Mouse (Mus musculus): ENCODE measurements around the gene Auts2. TPM values are rescaled to one million over a fixed set of nuclear protein-coding genes. Genes with fewer than 3 reads are reported as not detected.

The Auts2 gene
- polyA plus RNA-seq, 1 experiment, result 9.2 TPM

GRCm38 (mm10) chr5:131662657-131663056 is 880.5 kb downstream of the Auts2 start:
- no peaks in the 10 kb centered on the region for H3K36me3 ChIP-seq (ENCODE audit: control insufficient read depth, insufficient read depth, low read length)
- no peak for DNase-seq
- no peak overlapping the region for H3K4me3 ChIP-seq (ENCODE audit: insufficient read depth, low read depth, low read length)
- no peaks in the 10 kb centered on the region for H3K4me1 ChIP-seq (ENCODE audit: control insufficient read depth, insufficient read depth, low read length)
- WGBS, result 83% methylated on average over 2 of the region's 2 CpGs
- TF ChIP-seq CTCF (conservative IDR thresholded peaks at IDR 0.05; ENCODE audit: insufficient read depth, insufficient read length, low read depth, low read length) (no peak), POLR2A (IDR thresholded peaks at IDR 0.05; ENCODE audit: low read depth, low read length) (no peak)
- H3K27me3 ChIP-seq (replicated peaks; ENCODE audit: control insufficient read depth, insufficient read depth, low read length), result no peaks in the 10 kb centered on the region
- H3K27ac ChIP-seq (ENCODE audit: insufficient read depth, low read depth, low read length), result no peak overlapping the region

DNA sequence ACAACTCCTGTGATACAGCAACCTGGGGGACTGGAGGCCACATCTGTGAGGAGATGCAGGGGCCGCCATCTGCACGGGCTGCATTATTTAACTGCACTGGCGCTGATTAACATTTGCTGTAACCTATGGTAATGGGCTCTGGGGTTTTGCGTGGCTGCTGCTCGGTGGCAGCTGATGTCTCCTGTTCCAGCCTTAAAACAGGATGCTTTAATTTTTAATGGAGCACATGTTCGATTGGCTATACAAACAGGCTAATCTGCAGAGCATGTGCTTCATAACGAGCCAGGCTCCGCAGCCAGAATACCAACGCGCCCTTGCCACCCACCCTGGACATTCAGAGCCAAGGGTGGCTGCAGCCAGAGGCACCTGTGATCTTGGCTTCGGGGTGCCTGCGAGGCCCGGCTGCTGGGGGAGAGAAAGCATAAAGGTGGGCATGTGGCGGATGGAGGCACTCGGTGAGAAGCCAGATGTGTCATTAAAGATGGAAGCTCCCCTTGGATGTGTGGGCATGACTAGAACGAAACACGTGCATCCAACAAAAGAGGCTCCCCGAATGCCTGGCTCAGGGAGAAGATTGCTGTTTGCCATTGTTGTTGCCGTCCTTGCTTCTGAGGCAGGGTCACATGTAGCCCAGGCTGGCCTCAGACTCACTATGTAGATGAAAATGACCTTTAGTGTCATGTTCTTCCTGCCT is 884.2 kb downstream of the Auts2 start:
- WGBS, result 93% methylated on average over 19 of the region's 19 CpGs
- TF ChIP-seq CTCF (conservative IDR thresholded peaks at IDR 0.05; ENCODE audit: insufficient read depth, insufficient read length, low read depth, low read length) (no peak), POLR2A (IDR thresholded peaks at IDR 0.05; ENCODE audit: low read depth, low read length) (no peak)
- no peaks in the 10 kb centered on the region for H3K36me3 ChIP-seq (ENCODE audit: control insufficient read depth, insufficient read depth, low read length)
- no peak overlapping the region for H3K27ac ChIP-seq (ENCODE audit: insufficient read depth, low read depth, low read length)
- H3K27me3 ChIP-seq (replicated peaks; ENCODE audit: control insufficient read depth, insufficient read depth, low read length), result no peaks in the 10 kb centered on the region
- H3K4me1 ChIP-seq (ENCODE audit: control insufficient read depth, insufficient read depth, low read length), result no peaks in the 10 kb centered on the region
- DNase-seq, result no peak
- no peak overlapping the region for H3K4me3 ChIP-seq (ENCODE audit: insufficient read depth, low read depth, low read length)

- 85% methylated on average over 7 of the region's 7 CpGs for WGBS
- TF ChIP-seq CTCF (conservative IDR thresholded peaks at IDR 0.05; ENCODE audit: insufficient read depth, insufficient read length, low read depth, low read length), result no peak
- TF ChIP-seq POLR2A (IDR thresholded peaks at IDR 0.05; ENCODE audit: low read depth, low read length), result no peak
- Histone ChIP-seq H3K4me1 (ENCODE audit: control insufficient read depth, insufficient read depth, low read length) (peaks cover 11% of the 10 kb centered on the region; the same call in 1 of the 2 replicates), H3K4me3 (ENCODE audit: insufficient read depth, low read depth, low read length) (no peak overlapping the region), H3K27me3 (replicated peaks; ENCODE audit: control insufficient read depth, insufficient read depth, low read length) (no peaks in the 10 kb centered on the region), H3K27ac (ENCODE audit: insufficient read depth, low read depth, low read length) (no peak overlapping the region), H3K36me3 (ENCODE audit: control insufficient read depth, insufficient read depth, low read length) (no peaks in the 10 kb centered on the region)
- no peak for DNase-seq
Observed at GRCm38 (mm10) chr5:131654206-131654605, 888.9 kb downstream of the Auts2 start.

- Histone ChIP-seq H3K27ac (ENCODE audit: insufficient read depth, low read depth, low read length) (no peak overlapping the region), H3K27me3 (replicated peaks; ENCODE audit: control insufficient read depth, insufficient read depth, low read length) (no peaks in the 10 kb centered on the region), H3K36me3 (ENCODE audit: control insufficient read depth, insufficient read depth, low read length) (no peaks in the 10 kb centered on the region), H3K4me1 (ENCODE audit: control insufficient read depth, insufficient read depth, low read length) (peaks cover 11% of the 10 kb centered on the region; the same call in 1 of the 2 replicates), H3K4me3 (ENCODE audit: insufficient read depth, low read depth, low read length) (no peak overlapping the region)
- WGBS, result 26% methylated on average over 11 of the region's 11 CpGs
- peak; percentile 82 for DNase-seq
- TF ChIP-seq POLR2A (IDR thresholded peaks at IDR 0.05; ENCODE audit: low read depth, low read length) (no peak), CTCF (conservative IDR thresholded peaks at IDR 0.05; ENCODE audit: insufficient read depth, insufficient read length, low read depth, low read length) (no peak)
Observed at GRCm38 (mm10) chr5:131650381-131650891, 892.7 kb downstream of the Auts2 start.

GRCm38 (mm10) chr5:131647683-131648119 is 895.4 kb downstream of the Auts2 start:
- WGBS, result 38% methylated on average over 4 of the region's 4 CpGs
- no peaks in the 10 kb centered on the region for H3K36me3 ChIP-seq (ENCODE audit: control insufficient read depth, insufficient read depth, low read length)
- no peak overlapping the region; the same call in 1 of the 2 replicates for H3K27ac ChIP-seq (ENCODE audit: insufficient read depth, low read depth, low read length)
- no peak overlapping the region for H3K4me3 ChIP-seq (ENCODE audit: insufficient read depth, low read depth, low read length)
- TF ChIP-seq CTCF (conservative IDR thresholded peaks at IDR 0.05; ENCODE audit: insufficient read depth, insufficient read length, low read depth, low read length) (no peak), POLR2A (IDR thresholded peaks at IDR 0.05; ENCODE audit: low read depth, low read length) (no peak)
- no peaks in the 10 kb centered on the region for H3K27me3 ChIP-seq (replicated peaks; ENCODE audit: control insufficient read depth, insufficient read depth, low read length)
- peak; percentile 46 for DNase-seq
- peaks cover 22% of the 10 kb centered on the region; the same call in 1 of the 2 replicates for H3K4me1 ChIP-seq (ENCODE audit: control insufficient read depth, insufficient read depth, low read length)

DNA sequence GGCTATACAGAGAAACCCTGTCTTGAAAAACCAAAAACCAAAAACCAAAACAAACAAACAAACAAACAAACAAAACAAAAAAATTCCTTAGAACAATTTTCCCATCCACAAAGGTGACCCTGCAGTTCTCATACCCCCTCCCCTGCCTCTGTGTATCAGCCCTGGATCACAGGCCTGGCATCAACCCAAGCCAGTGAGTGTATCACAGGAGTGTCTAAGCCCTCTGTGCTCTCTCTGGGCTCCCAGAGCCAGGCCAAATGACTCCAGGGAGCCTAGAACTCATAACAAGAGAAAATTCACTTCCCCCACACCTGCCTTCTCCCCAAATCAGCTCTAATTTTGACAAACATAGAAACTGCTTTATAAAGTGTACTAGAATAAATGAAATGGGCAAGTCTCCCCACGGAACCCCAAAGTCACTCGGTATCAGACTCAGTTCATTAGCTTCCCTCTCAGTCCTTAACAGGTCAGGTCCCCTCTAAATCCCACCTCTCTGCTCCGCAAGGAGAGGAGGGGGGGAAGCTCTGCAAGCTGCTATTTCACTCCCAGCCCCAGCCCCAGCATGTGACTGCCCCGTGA is 896.0 kb downstream of the Auts2 start:
- DNase-seq, result no peak
- H3K4me1 ChIP-seq (ENCODE audit: control insufficient read depth, insufficient read depth, low read length), result peaks cover 22% of the 10 kb centered on the region; the same call in 1 of the 2 replicates
- no peak for TF ChIP-seq CTCF (conservative IDR thresholded peaks at IDR 0.05; ENCODE audit: insufficient read depth, insufficient read length, low read depth, low read length)
- TF ChIP-seq POLR2A (IDR thresholded peaks at IDR 0.05; ENCODE audit: low read depth, low read length), result no peak
- H3K27ac ChIP-seq (ENCODE audit: insufficient read depth, low read depth, low read length), result no peak overlapping the region; the same call in 1 of the 2 replicates
- WGBS, result 54% methylated on average over 4 of the region's 4 CpGs
- no peaks in the 10 kb centered on the region for H3K27me3 ChIP-seq (replicated peaks; ENCODE audit: control insufficient read depth, insufficient read depth, low read length)
- no peak overlapping the region for H3K4me3 ChIP-seq (ENCODE audit: insufficient read depth, low read depth, low read length)
- H3K36me3 ChIP-seq (ENCODE audit: control insufficient read depth, insufficient read depth, low read length), result no peaks in the 10 kb centered on the region

DNA sequence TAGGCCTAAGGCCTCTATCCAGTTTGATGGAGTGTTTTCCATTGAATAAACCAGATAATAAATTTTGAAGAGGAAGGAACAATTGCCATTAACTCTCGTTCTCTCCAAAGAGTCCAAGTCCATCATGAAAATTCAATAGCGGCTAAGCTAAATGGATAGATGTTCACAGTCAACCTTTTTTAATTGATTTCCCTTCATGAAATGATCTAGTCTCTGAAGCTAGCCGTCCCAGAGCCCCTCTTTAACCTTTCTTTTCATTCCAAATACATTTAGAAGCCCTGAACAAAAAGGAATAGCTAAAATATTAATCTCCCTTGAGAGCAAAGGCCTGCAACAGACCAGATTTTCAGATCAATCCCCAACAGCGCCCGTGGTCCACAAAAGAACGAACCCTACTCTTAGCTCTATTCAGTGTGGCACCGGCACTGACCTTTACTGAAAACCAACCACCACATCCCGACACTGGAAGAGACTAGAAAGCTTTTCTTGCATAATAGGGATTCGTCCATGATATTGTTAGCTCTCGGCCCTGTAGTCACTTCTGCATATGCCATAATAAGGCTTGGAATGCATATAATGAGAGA is 896.9 kb downstream of the Auts2 start:
- no peak overlapping the region for H3K27ac ChIP-seq (ENCODE audit: insufficient read depth, low read depth, low read length)
- WGBS, result 95% methylated on average over 10 of the region's 10 CpGs

More for the DNA sequence above, 896.9 kb downstream of the Auts2 start:
- Histone ChIP-seq H3K4me1 (ENCODE audit: control insufficient read depth, insufficient read depth, low read length) (peaks cover 26% of the 10 kb centered on the region; the same call in 1 of the 2 replicates), H3K27me3 (replicated peaks; ENCODE audit: control insufficient read depth, insufficient read depth, low read length) (no peaks in the 10 kb centered on the region), H3K36me3 (ENCODE audit: control insufficient read depth, insufficient read depth, low read length) (no peaks in the 10 kb centered on the region), H3K4me3 (ENCODE audit: insufficient read depth, low read depth, low read length) (no peak overlapping the region)
- DNase-seq, result no peak
- no peak for TF ChIP-seq CTCF (conservative IDR thresholded peaks at IDR 0.05; ENCODE audit: insufficient read depth, insufficient read length, low read depth, low read length)
- no peak for TF ChIP-seq POLR2A (IDR thresholded peaks at IDR 0.05; ENCODE audit: low read depth, low read length)

Measured in kidney, adult 2 months (tissue).